Mouse (Mus musculus) MEL (cell line): Measurements from ENCODE around the gene Dtl. TPM values are rescaled to one million over a fixed set of nuclear protein-coding genes. Genes with fewer than 3 reads are reported as not detected.

Experiments
- DNase-seq: peaks from one replicate; pipeline ENCODE4 v3.0.0; 2011; ENCODE audit warnings: low read depth, low spot score
- H3K27ac ChIP-seq: 2 replicates; pipeline ENCODE4 v1.5.1; 2012; ENCODE audit warnings: low read depth, mild to moderate bottlenecking, control low read depth, low read length, moderate library complexity; ENCODE audit not compliant: control insufficient read depth
- H3K27me3 ChIP-seq, 2 experiments: fragments of 150-350 bp in 1 of 2; sonication (generic) in 1 of 2; 2 replicates each; pipeline ENCODE4 v1.6.1; 2012; ENCODE audit warnings: low read length in 2 of 2, mild to moderate bottlenecking in 2 of 2, improper control_type of control experiment in 1 of 2, moderate library complexity in 1 of 2; ENCODE audit not compliant: insufficient read depth in 2 of 2, control insufficient read depth in 1 of 2
- H3K36me3 ChIP-seq, 2 experiments: 2 replicates each; pipeline ENCODE4 v1.6.1; 2012 to 2014; ENCODE audit warnings: low read length in 2 of 2, improper control_type of control experiment in 1 of 2, inconsistent platforms in 1 of 2, mild to moderate bottlenecking in 1 of 2; ENCODE audit not compliant: insufficient read depth in 2 of 2, control insufficient read depth in 1 of 2
- H3K4me1 ChIP-seq, 2 experiments: fragments of 150-350 bp in 1 of 2; sonication (generic) in 1 of 2; 2 replicates each; pipeline ENCODE4 v1.6.1; 2012; ENCODE audit warnings: low read length in 2 of 2, improper control_type of control experiment in 1 of 2, mild to moderate bottlenecking in 1 of 2; ENCODE audit not compliant: insufficient read depth in 2 of 2, control insufficient read depth in 1 of 2
- H3K4me3 ChIP-seq, 2 experiments: fragments of 150-350 bp in 1 of 2; sonication (generic) in 1 of 2; 2 replicates each; pipeline ENCODE4 v1.5.1; 2012; ENCODE audit warnings: low read depth in 2 of 2, low read length in 2 of 2, mild to moderate bottlenecking in 2 of 2, moderate library complexity in 2 of 2, control low read depth in 1 of 2, improper control_type of control experiment in 1 of 2; ENCODE audit not compliant: control insufficient read depth in 1 of 2, insufficient read depth in 1 of 2
- H3K79me2 ChIP-seq: 2 replicates; pipeline ENCODE4 v1.6.1; 2012; ENCODE audit warnings: mild to moderate bottlenecking, low read length, moderate library complexity; ENCODE audit not compliant: control insufficient read depth, poor library complexity, insufficient read depth
- H3K9ac ChIP-seq: 2 replicates; pipeline ENCODE4 v1.6.1; 2012; ENCODE audit warnings: low read depth, mild to moderate bottlenecking, control low read depth, low read length, moderate library complexity; ENCODE audit not compliant: control insufficient read depth, poor library complexity, severe bottlenecking
- H3K9me3 ChIP-seq: fragments of 150-350 bp; sonication (generic); replicated peaks from 2 replicates; pipeline ENCODE4 v1.6.1; 2012; ENCODE audit warnings: mild to moderate bottlenecking, low read length, improper control_type of control experiment, moderate library complexity; ENCODE audit not compliant: insufficient read depth
- BHLHE40 ChIP-seq: IDR thresholded peaks from 2 replicates; pipeline ENCODE4 v1.6.1; 2012; ENCODE audit warnings: low read depth, mild to moderate bottlenecking, inconsistent platforms, low read length, improper control_type of control experiment, borderline replicate concordance
- CHD2 ChIP-seq: IDR thresholded peaks from 2 replicates; pipeline ENCODE4 v1.6.1; 2011; ENCODE audit warnings: low read length, improper control_type of control experiment
- CTCF ChIP-seq, 3 experiments: IDR thresholded peaks in 2 of 3; conservative IDR thresholded peaks in 1 of 3; 2 replicates each; pipeline ENCODE4 v1.5.1; 2011 to 2012; ENCODE audit warnings: low read length in 3 of 3, low read depth in 2 of 3, mild to moderate bottlenecking in 2 of 3, improper control_type of control experiment in 1 of 3, inconsistent platforms in 1 of 3, mixed read lengths in 1 of 3, moderate library complexity in 1 of 3; ENCODE audit not compliant: control insufficient read depth in 1 of 3, insufficient read depth in 1 of 3, poor library complexity in 1 of 3, severe bottlenecking in 1 of 3
- E2F4 ChIP-seq: IDR thresholded peaks from 2 replicates; pipeline ENCODE4 v1.6.1; 2011; ENCODE audit warnings: low read depth, low read length, improper control_type of control experiment, borderline replicate concordance
- ELF1 ChIP-seq: IDR thresholded peaks from 2 replicates; pipeline ENCODE4 v1.6.1; 2014; ENCODE audit warnings: low read depth, mild to moderate bottlenecking, inconsistent platforms, low read length, improper control_type of control experiment, moderate library complexity
- EP300 ChIP-seq, 2 experiments: IDR thresholded peaks; 2 replicates each; pipeline ENCODE4 v1.6.1; 2011; ENCODE audit warnings: improper control_type of control experiment in 2 of 2, low read length in 2 of 2, low read depth in 1 of 2, mild to moderate bottlenecking in 1 of 2
- ETS1 ChIP-seq: IDR thresholded peaks from 2 replicates; pipeline ENCODE4 v1.6.1; 2012; ENCODE audit warnings: low read depth, mild to moderate bottlenecking, inconsistent platforms, low read length, improper control_type of control experiment, moderate library complexity
- GABPA ChIP-seq: IDR thresholded peaks from 2 replicates; pipeline ENCODE4 v1.6.1; 2012; ENCODE audit warnings: low read depth, mild to moderate bottlenecking, inconsistent platforms, low read length, improper control_type of control experiment, moderate library complexity
- HCFC1 ChIP-seq: IDR thresholded peaks from 2 replicates; pipeline ENCODE4 v1.6.1; 2012; ENCODE audit warnings: low read depth, mild to moderate bottlenecking, inconsistent platforms, low read length, improper control_type of control experiment, moderate library complexity
- MAFK ChIP-seq: IDR thresholded peaks from 2 replicates; pipeline ENCODE4 v1.6.1; 2011; ENCODE audit warnings: low read depth, mild to moderate bottlenecking, low read length, improper control_type of control experiment, borderline replicate concordance
- MAZ ChIP-seq: IDR thresholded peaks from 2 replicates; pipeline ENCODE4 v1.6.1; 2012; ENCODE audit warnings: low read depth, mild to moderate bottlenecking, inconsistent platforms, low read length, improper control_type of control experiment
- MXI1 ChIP-seq: IDR thresholded peaks from 2 replicates; pipeline ENCODE4 v1.6.1; 2011; ENCODE audit warnings: mild to moderate bottlenecking, low read depth, low read length, improper control_type of control experiment
- MYC ChIP-seq: IDR thresholded peaks from 2 replicates; pipeline ENCODE4 v1.6.1; 2011; ENCODE audit warnings: low read depth, mild to moderate bottlenecking, low read length, improper control_type of control experiment, moderate library complexity
- NELFE ChIP-seq: IDR thresholded peaks from 2 replicates; pipeline ENCODE4 v1.6.1; 2011; ENCODE audit warnings: low read depth, low read length, improper control_type of control experiment
- POLR2A ChIP-seq, 2 experiments: IDR thresholded peaks; 2 replicates each; pipeline ENCODE4 v1.6.1; 2011 to 2012; ENCODE audit warnings: low read length in 2 of 2, mild to moderate bottlenecking in 2 of 2, control low read depth in 1 of 2, improper control_type of control experiment in 1 of 2, low read depth in 1 of 2, moderate library complexity in 1 of 2; ENCODE audit not compliant: control insufficient read depth in 1 of 2, insufficient read depth in 1 of 2, poor library complexity in 1 of 2
- POLR2AphosphoS2 ChIP-seq: IDR thresholded peaks from 2 replicates; pipeline ENCODE4 v1.6.1; 2011; ENCODE audit warnings: low read length, improper control_type of control experiment
- SIN3A ChIP-seq: IDR thresholded peaks from 2 replicates; pipeline ENCODE4 v1.6.1; 2012; ENCODE audit warnings: low read length, improper control_type of control experiment, inconsistent platforms
- TAL1 ChIP-seq: IDR thresholded peaks from 2 replicates; pipeline ENCODE4 v1.6.1; 2012; ENCODE audit warnings: mild to moderate bottlenecking, inconsistent platforms, low read length, moderate library complexity, mixed read lengths
- TBP ChIP-seq: IDR thresholded peaks from 2 replicates; pipeline ENCODE4 v1.8.0; 2011; ENCODE audit warnings: low read depth, low read length, improper control_type of control experiment
- TCF12 ChIP-seq: IDR thresholded peaks from 2 replicates; pipeline ENCODE4 v1.6.1; 2014; ENCODE audit warnings: low read depth, mild to moderate bottlenecking, inconsistent platforms, low read length, improper control_type of control experiment, moderate library complexity
- USF1 ChIP-seq: IDR thresholded peaks from 2 replicates; pipeline ENCODE4 v1.6.1; 2014; ENCODE audit warnings: low read depth, mild to moderate bottlenecking, inconsistent platforms, low read length, improper control_type of control experiment, moderate library complexity
- USF2 ChIP-seq, 2 experiments: IDR thresholded peaks; 2 replicates each; pipeline ENCODE4 v1.6.1; 2011 to 2012; ENCODE audit warnings: improper control_type of control experiment in 2 of 2, low read length in 2 of 2, borderline replicate concordance in 1 of 2, inconsistent platforms in 1 of 2, low read depth in 1 of 2, mild to moderate bottlenecking in 1 of 2; ENCODE audit not compliant: insufficient read depth in 1 of 2
- ZC3H11A ChIP-seq: IDR thresholded peaks from 2 replicates; pipeline ENCODE4 v1.6.1; 2012; ENCODE audit warnings: low read depth, mild to moderate bottlenecking, inconsistent platforms, low read length, improper control_type of control experiment
- ZKSCAN1 ChIP-seq: IDR thresholded peaks from 2 replicates; pipeline ENCODE4 v1.6.1; 2012; ENCODE audit warnings: low read depth, mild to moderate bottlenecking, inconsistent platforms, low read length, improper control_type of control experiment, moderate library complexity
- ZNF384 ChIP-seq: IDR thresholded peaks from 2 replicates; pipeline ENCODE4 v1.6.1; 2012; ENCODE audit warnings: low read depth, mild to moderate bottlenecking, inconsistent platforms, low read length, improper control_type of control experiment
- polyA plus RNA-seq, 2 experiments: library from polyadenylated mRNA; stranded (reverse) in 1 of 2; unstranded in 1 of 2; fragments of >175 nt in 1 of 2; fragments of >200 nt in 1 of 2; gene quantifications; 2 replicates each; pipeline versions ENCODE4 v1.2.1 to v1.2.4; 2012; ENCODE audit warnings: low replicate concordance in 2 of 2, low read depth in 1 of 2; ENCODE audit not compliant: insufficient read length in 2 of 2, insufficient read depth in 1 of 2, missing spikeins in 1 of 2
- total RNA-seq: library from RNA; depleted of rRNA; stranded (reverse); fragments of 300-350 nt; gene quantifications from 2 replicates; pipeline ENCODE4 v1.2.3, GENCODE M21; 2012

Dtl gene
- total and polyA plus RNA-seq, 3 experiments, result 42.3 to 64.6 (median 53.5) TPM

DNA sequence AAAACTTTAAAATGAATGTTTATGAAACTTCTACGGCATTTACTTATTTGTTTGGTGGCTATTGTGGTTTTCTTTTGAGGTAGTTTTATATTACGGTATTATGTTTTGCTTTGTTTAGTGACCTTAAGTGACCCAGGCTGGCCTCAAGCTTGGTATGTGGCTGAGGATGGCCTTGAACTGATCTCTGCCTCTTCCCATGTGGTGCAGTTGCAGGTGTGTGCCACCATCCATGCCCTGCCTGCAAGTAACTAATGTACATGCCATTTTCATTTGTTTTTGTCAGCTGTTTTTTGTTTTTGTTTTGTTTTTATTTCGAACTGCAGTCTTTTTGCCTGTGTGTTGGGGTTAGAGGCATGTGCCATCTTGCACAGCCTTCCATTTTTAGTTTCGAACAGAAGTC, 6.3 kb upstream of the Dtl start:
- TF ChIP-seq CTCF (IDR thresholded peaks at IDR 0.05 in 2 of 3, conservative IDR thresholded peaks at IDR 0.05 in 1 of 3; ENCODE audit: control insufficient read depth in 1 of 3, insufficient read depth in 1 of 3, low read depth in 2 of 3, low read length in 3 of 3, poor library complexity in 1 of 3, severe bottlenecking in 1 of 3) (no peak), TAL1 (no peak), ZC3H11A (no peak), BHLHE40 (no peak), CHD2 (no peak)
- no peaks in the 10 kb centered on the region for H3K27me3 ChIP-seq
- no peaks in the 10 kb centered on the region for H3K9me3 ChIP-seq
- no peak overlapping the region for H3K27ac ChIP-seq
- DNase-seq, result no peak
- H3K9ac ChIP-seq, result no peak overlapping the region
- peaks cover 0 to 13% of the 10 kb centered on the region in 2 experiments; a peak in 2 of 4 replicates for H3K4me1 ChIP-seq
- H3K4me3 ChIP-seq, result no peak overlapping the region
- H3K79me2 ChIP-seq, result peaks cover 46% of the 10 kb centered on the region
- peaks cover 16 to 34% of the 10 kb centered on the region in 2 experiments for H3K36me3 ChIP-seq

DNA sequence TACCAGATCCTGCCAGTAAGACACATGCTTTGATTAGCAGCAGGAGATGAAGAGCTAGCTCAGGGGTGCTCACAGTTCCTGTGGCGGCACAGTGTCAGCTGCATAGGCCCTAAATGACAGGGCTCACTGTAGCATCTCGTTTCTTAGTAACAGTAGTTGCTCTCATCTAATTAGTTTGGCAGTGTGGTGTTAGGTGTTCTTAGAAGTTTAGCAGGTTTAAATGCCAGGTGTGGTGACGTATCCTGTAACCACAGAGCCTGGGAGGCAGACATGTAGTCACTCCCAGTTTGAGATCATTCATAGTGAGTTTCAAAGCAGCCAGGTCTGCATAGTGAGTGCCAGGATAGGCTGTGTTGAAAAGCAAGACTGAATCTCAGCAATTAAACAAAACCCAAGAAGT, 4.2 kb upstream of the Dtl start:
- Histone ChIP-seq H3K9me3 (no peaks in the 10 kb centered on the region), H3K36me3 (peaks cover 16 to 22% of the 10 kb centered on the region in 2 experiments), H3K4me3 (no peak overlapping the region), H3K79me2 (peaks cover 59% of the 10 kb centered on the region), H3K9ac (no peak overlapping the region), H3K4me1 (peaks cover 0 to 15% of the 10 kb centered on the region in 2 experiments; a peak in 2 of 4 replicates), H3K27ac (no peak overlapping the region), H3K27me3 (no peaks in the 10 kb centered on the region)
- TF ChIP-seq NELFE, result no peak
- no peak for DNase-seq

DNA sequence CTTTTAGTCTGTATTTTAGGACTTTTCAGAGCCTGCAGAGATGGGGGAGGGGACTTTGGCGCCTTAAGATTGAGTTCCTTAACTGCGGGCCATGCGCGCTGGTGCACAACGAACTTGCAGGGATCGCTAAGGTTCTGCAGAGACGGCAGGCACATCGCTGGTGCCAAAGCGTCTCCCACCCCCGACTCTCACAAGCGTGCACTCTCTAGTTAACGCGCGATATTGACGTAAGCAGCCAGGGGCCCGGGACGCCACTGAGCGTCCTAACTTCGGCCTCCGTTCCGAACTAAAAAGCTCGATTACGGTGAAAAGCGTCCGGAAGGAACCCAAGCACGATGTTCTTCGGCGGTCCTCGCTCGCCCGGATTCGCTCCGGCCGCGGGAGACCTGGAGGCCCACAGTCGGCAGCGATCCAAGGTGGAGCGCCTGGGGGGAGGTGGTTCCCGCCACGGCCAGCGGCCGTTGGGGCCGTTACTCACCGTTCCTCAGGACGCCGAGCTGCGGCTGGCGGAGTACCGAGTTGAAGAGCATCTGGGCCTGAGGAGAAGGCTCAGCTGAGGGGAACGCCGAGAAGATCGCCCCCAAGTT, 380 bp downstream of the Dtl start:
- Histone ChIP-seq H3K27me3 (no peaks in the 10 kb centered on the region), H3K9ac (peak overlapping the region; percentile 96), H3K4me1 (peaks cover 0 to 18% of the 10 kb centered on the region in 2 experiments), H3K36me3 (peaks cover 4 to 38% of the 10 kb centered on the region in 2 experiments; a peak in 3 of 4 replicates), H3K79me2 (peaks cover 76% of the 10 kb centered on the region), H3K9me3 (no peaks in the 10 kb centered on the region), H3K27ac (peak overlapping the region; percentile 95), H3K4me3 (peak overlapping the region; percentile 70 to 86)
- DNase-seq, result peak; percentile 90
- TF ChIP-seq USF1 (no peak), E2F4 (no peak), GABPA (no peak), ZC3H11A (no peak), USF2 (IDR thresholded peaks at IDR 0.05; ENCODE audit: borderline replicate concordance in 1 of 2, insufficient read depth in 1 of 2, low read depth in 1 of 2, low read length in 2 of 2) (no peak), ETS1 (no peak), MAFK (no peak), MAZ (no peak), POLR2AphosphoS2 (no peak; the same call in 1 of the 2 replicates), ZKSCAN1 (no peak), CTCF (IDR thresholded peaks at IDR 0.05 in 2 of 3, conservative IDR thresholded peaks at IDR 0.05 in 1 of 3; ENCODE audit: control insufficient read depth in 1 of 3, insufficient read depth in 1 of 3, low read depth in 2 of 3, low read length in 3 of 3, poor library complexity in 1 of 3, severe bottlenecking in 1 of 3) (no peak), HCFC1 (peak; percentile 53; the same call in 1 of the 2 replicates), MYC (no peak; the same call in none of the 2 replicates), EP300 (IDR thresholded peaks at IDR 0.05; ENCODE audit: low read depth in 1 of 2, low read length in 2 of 2) (no peak), MXI1 (peak; percentile 83), TCF12 (no peak), TBP (peak; percentile 57; the same call in 1 of the 2 replicates), TAL1 (no peak), SIN3A (peak; percentile 82), ZNF384 (no peak), POLR2A (IDR thresholded peaks at IDR 0.05; ENCODE audit: control insufficient read depth in 1 of 2, insufficient read depth in 1 of 2, low read depth in 1 of 2, low read length in 2 of 2, poor library complexity in 1 of 2) (peak; percentile 50 to 74; a peak in 3 of 4 replicates), CHD2 (peak; percentile 38; the same call in 1 of the 2 replicates), ELF1 (no peak)
